Mouse (Mus musculus) limb, embryonic 15.5 days (tissue): ENCODE results near the gene Gm20388. TPM values are rescaled to one million over a fixed set of nuclear protein-coding genes. Genes with fewer than 3 reads are reported as not detected.

Source experiments
- ATAC-seq: fragments of 200-750 bp; cut with Nextera tagmentation; 2 replicates; pipeline ENCODE4 v1.8.0; 2017; ENCODE audit warnings: low read depth, moderate TSS enrichment; ENCODE audit not compliant: insufficient number of reproducible peaks, low FRiP score, low TSS enrichment
- H3K27ac ChIP-seq: fragments of 300-500 bp; sonication (generic); 2 replicates; pipeline ENCODE4 v1.5.1; 2015; ENCODE audit warnings: moderate library complexity, mild to moderate bottlenecking, inconsistent platforms
- H3K27me3 ChIP-seq: fragments of 300-500 bp; sonication (generic); 2 replicates; pipeline ENCODE4 v1.6.1; 2015; ENCODE audit warnings: inconsistent platforms
- H3K36me3 ChIP-seq: fragments of 300-500 bp; sonication (generic); 2 replicates; pipeline ENCODE4 v1.6.1; 2015; ENCODE audit warnings: inconsistent platforms
- H3K4me1 ChIP-seq: fragments of 300-500 bp; sonication (generic); 2 replicates; pipeline ENCODE4 v1.6.1; 2015; ENCODE audit warnings: inconsistent platforms
- H3K4me2 ChIP-seq: fragments of 300-500 bp; sonication (generic); 2 replicates; pipeline ENCODE4 v1.6.1; 2015; ENCODE audit warnings: mild to moderate bottlenecking, inconsistent platforms
- H3K4me3 ChIP-seq: fragments of 300-500 bp; sonication (generic); 2 replicates; pipeline ENCODE4 v1.5.1; 2015; ENCODE audit warnings: mild to moderate bottlenecking, inconsistent platforms
- H3K9ac ChIP-seq: fragments of 300-500 bp; sonication (generic); 2 replicates; pipeline ENCODE4 v1.6.1; 2015; ENCODE audit warnings: inconsistent platforms
- H3K9me3 ChIP-seq: fragments of 300-500 bp; sonication (generic); 2 replicates; pipeline ENCODE4 v1.6.1; 2016; ENCODE audit warnings: inconsistent platforms
- whole genome bisulfite sequencing: fragments of 180-500 bp; shearing (Covaris S2); methylation state at CpG from one replicate; pipeline ENCODE4 v1.1.7; 2015; 5-methylcytosine and 5-hydroxymethylcytosine counted together
- polyA plus RNA-seq: library from polyadenylated mRNA; unstranded; fragments of >200 nt; fragmentation: Nextera tagmentation; extraction: Ambion mirVana; gene quantifications from 2 replicates; pipeline ENCODE4 v1.2.1, GENCODE M21; 2015

The Gm20388 gene
- polyA plus RNA-seq, 1 experiment from 2014 or later: 4.9 TPM

GRCm38 (mm10) chr8:122005422-122006204 is 2095.0 kb downstream of the Gm20388 start:
- Histone ChIP-seq H3K4me1 (peaks cover 14% of the 10 kb centered on the region; the same call in 1 of the 2 replicates), H3K36me3 (peaks cover 85% of the 10 kb centered on the region), H3K4me3 (no peak overlapping the region), H3K27ac (no peak overlapping the region), H3K27me3 (no peaks in the 10 kb centered on the region), H3K4me2 (no peak overlapping the region), H3K9ac (no peak overlapping the region), H3K9me3 (no peaks in the 10 kb centered on the region)
- 88% methylated on average over 25 of the region's 25 CpGs for WGBS
- ATAC-seq: peak; percentile 21; the same call in 1 of the 2 replicates

GRCm38 (mm10) chr8:122006688-122007484 is 2096.2 kb downstream of the Gm20388 start:
- Histone ChIP-seq H3K9me3 (no peaks in the 10 kb centered on the region), H3K4me3 (no peak overlapping the region), H3K9ac (no peak overlapping the region), H3K4me2 (no peak overlapping the region), H3K27me3 (no peaks in the 10 kb centered on the region), H3K4me1 (peaks cover 13% of the 10 kb centered on the region), H3K36me3 (peaks cover 72% of the 10 kb centered on the region), H3K27ac (no peak overlapping the region)
- ATAC-seq: no peak
- 85% methylated on average over 13 of the region's 13 CpGs for WGBS

- H3K9me3 ChIP-seq: no peaks in the 10 kb centered on the region
- H3K36me3 ChIP-seq: peaks cover 66% of the 10 kb centered on the region
- H3K27ac ChIP-seq: 0 out of 2 replicates have a peak overlapping the region, but pooled peaks have one; percentile 4
- no peak for ATAC-seq
- H3K27me3 ChIP-seq: no peaks in the 10 kb centered on the region
- H3K4me3 ChIP-seq: no peak overlapping the region
- no peak overlapping the region for H3K9ac ChIP-seq
- H3K4me1 ChIP-seq: peaks cover 13% of the 10 kb centered on the region
- WGBS: 78% methylated on average over 5 of the region's 5 CpGs
- no peak overlapping the region for H3K4me2 ChIP-seq
Measured at GRCm38 (mm10) chr8:122008395-122008794, 2097.8 kb downstream of the Gm20388 start.

GRCm38 (mm10) chr8:122010638-122011037 is 2100.0 kb downstream of the Gm20388 start:
- no peak overlapping the region for H3K9ac ChIP-seq
- peaks cover 49% of the 10 kb centered on the region for H3K36me3 ChIP-seq
- peaks cover 13% of the 10 kb centered on the region for H3K4me1 ChIP-seq
- H3K9me3 ChIP-seq: no peaks in the 10 kb centered on the region
- 83% methylated on average over 5 of the region's 5 CpGs for WGBS
- H3K4me2 ChIP-seq: no peak overlapping the region
- ATAC-seq: no peak
- no peaks in the 10 kb centered on the region for H3K27me3 ChIP-seq
- H3K4me3 ChIP-seq: no peak overlapping the region
- H3K27ac ChIP-seq: no peak overlapping the region

GRCm38 (mm10) chr8:122011066-122011588 is 2100.5 kb downstream of the Gm20388 start:
- peaks cover 13% of the 10 kb centered on the region for H3K4me1 ChIP-seq
- no peaks in the 10 kb centered on the region for H3K27me3 ChIP-seq
- ATAC-seq: no peak
- H3K36me3 ChIP-seq: peaks cover 46% of the 10 kb centered on the region
- H3K9me3 ChIP-seq: no peaks in the 10 kb centered on the region
- no peak overlapping the region for H3K4me3 ChIP-seq
- H3K27ac ChIP-seq: no peak overlapping the region
- 48% methylated on average over 7 of the region's 7 CpGs for WGBS
- H3K4me2 ChIP-seq: no peak overlapping the region
- no peak overlapping the region for H3K9ac ChIP-seq

- H3K4me3 ChIP-seq: no peak overlapping the region
- H3K36me3 ChIP-seq: peaks cover 32% of the 10 kb centered on the region
- whole genome bisulfite sequencing: 81% methylated on average over 3 of the region's 3 CpGs
- H3K9ac ChIP-seq: no peak overlapping the region
- H3K27ac ChIP-seq: no peak overlapping the region
- H3K27me3 ChIP-seq: no peaks in the 10 kb centered on the region
- H3K9me3 ChIP-seq: no peaks in the 10 kb centered on the region
- no peak for ATAC-seq
- no peak overlapping the region for H3K4me2 ChIP-seq
- peaks cover 14% of the 10 kb centered on the region for H3K4me1 ChIP-seq
Measured at GRCm38 (mm10) chr8:122014606-122015005, 2104.0 kb downstream of the Gm20388 start.

GRCm38 (mm10) chr8:122018046-122018831 is 2107.6 kb downstream of the Gm20388 start:
- Histone ChIP-seq H3K4me1 (peaks cover 42% of the 10 kb centered on the region; the same call in 1 of the 2 replicates), H3K4me2 (no peak overlapping the region), H3K27ac (peak overlapping the region; percentile 24), H3K9me3 (no peaks in the 10 kb centered on the region), H3K9ac (no peak overlapping the region), H3K4me3 (no peak overlapping the region), H3K27me3 (no peaks in the 10 kb centered on the region), H3K36me3 (peaks cover 32% of the 10 kb centered on the region)
- no peak for ATAC-seq
- WGBS: 59% methylated on average over 22 of the region's 22 CpGs

- no peak for ATAC-seq
- peaks cover 42% of the 10 kb centered on the region; the same call in 1 of the 2 replicates for H3K4me1 ChIP-seq
- no peak overlapping the region for H3K4me2 ChIP-seq
- no peaks in the 10 kb centered on the region for H3K27me3 ChIP-seq
- no peaks in the 10 kb centered on the region for H3K9me3 ChIP-seq
- peaks cover 34% of the 10 kb centered on the region for H3K36me3 ChIP-seq
- H3K27ac ChIP-seq: no peak overlapping the region
- no peak overlapping the region for H3K9ac ChIP-seq
- 87% methylated on average over 1 of the region's 1 CpGs for WGBS
- H3K4me3 ChIP-seq: no peak overlapping the region
Measured at GRCm38 (mm10) chr8:122019162-122019561, 2108.5 kb downstream of the Gm20388 start.

- Histone ChIP-seq H3K36me3 (peaks cover 43% of the 10 kb centered on the region), H3K27ac (peak overlapping the region; percentile 65)
- 62% methylated on average over 8 of the region's 8 CpGs for WGBS
Measured at GRCm38 (mm10) chr8:122020050-122020771, 2109.6 kb downstream of the Gm20388 start.

GRCm38 (mm10) chr8:122021725-122022124 is 2111.1 kb downstream of the Gm20388 start:
- no peaks in the 10 kb centered on the region for H3K27me3 ChIP-seq
- H3K36me3 ChIP-seq: peaks cover 53% of the 10 kb centered on the region
- peak; percentile 60 for ATAC-seq
- WGBS: 62% methylated on average over 2 of the region's 2 CpGs
- peak overlapping the region; percentile 65 for H3K27ac ChIP-seq
- H3K9me3 ChIP-seq: no peaks in the 10 kb centered on the region
- H3K4me3 ChIP-seq: no peak overlapping the region
- no peak overlapping the region for H3K9ac ChIP-seq
- no peak overlapping the region for H3K4me2 ChIP-seq
- H3K4me1 ChIP-seq: peaks cover 42% of the 10 kb centered on the region; the same call in 1 of the 2 replicates

More at GRCm38 (mm10) chr8:122020050-122020771, 2109.6 kb downstream of the Gm20388 start:
- Histone ChIP-seq H3K4me1 (peaks cover 42% of the 10 kb centered on the region; the same call in 1 of the 2 replicates), H3K4me2 (no peak overlapping the region), H3K27me3 (no peaks in the 10 kb centered on the region), H3K4me3 (no peak overlapping the region), H3K9ac (no peak overlapping the region), H3K9me3 (no peaks in the 10 kb centered on the region)
- no peak for ATAC-seq

GRCm38 (mm10) chr8:122022274-122022673 is 2111.6 kb downstream of the Gm20388 start:
- H3K27ac ChIP-seq: peak overlapping the region; percentile 65
- no peak overlapping the region for H3K4me3 ChIP-seq
- ATAC-seq: no peak
- peaks cover 42% of the 10 kb centered on the region; the same call in 1 of the 2 replicates for H3K4me1 ChIP-seq
- H3K4me2 ChIP-seq: no peak overlapping the region
- no peak overlapping the region for H3K9ac ChIP-seq
- H3K9me3 ChIP-seq: no peaks in the 10 kb centered on the region
- 86% methylated on average over 6 of the region's 6 CpGs for WGBS
- no peaks in the 10 kb centered on the region for H3K27me3 ChIP-seq
- peaks cover 51% of the 10 kb centered on the region for H3K36me3 ChIP-seq
